8 mouse cellular contexts compared by ENCODE assay signal in genomic region chr3:88686734-88687611, GRCm38 (mm10). TPM values are rescaled to one million over a fixed set of nuclear protein-coding genes. Genes with fewer than 3 reads are reported as not detected.
DNase-seq lines count a peak whose midpoint lies in the region; ATAC-seq and TF ChIP-seq lines count a peak whose summit lies in the region.

No protein-coding gene starts in this region.

- peak overlapping the region; percentile 89 for H3K4me3 ChIP-seq in heart, embryonic 13.5 days
- peak overlapping the region; percentile 93 for H3K4me3 ChIP-seq in G1E (ENCODE audit: low read depth, low read length)
- H3K4me3 ChIP-seq in forebrain, embryonic 15.5 days = peak overlapping the region; percentile 97
- peak overlapping the region; percentile 93 for H3K4me3 ChIP-seq in liver, embryonic 16.5 days (ENCODE audit: low read depth, low read length)

- DNase-seq in heart, adult 9 months (ENCODE audit: low spot score in 2 of 2) = no peak
- DNase-seq in G1E (ENCODE audit: low spot score) = no peak
- no peak for DNase-seq in adipocyte (ENCODE audit: low spot score)
- DNase-seq in urinary bladder, adult 18-20 months (ENCODE audit: low spot score in 2 of 2) = no peak
- no peak for DNase-seq in right cerebral cortex, postnatal 14 days

- TF ChIP-seq CTCF in G1E (IDR thresholded peaks at IDR 0.05; ENCODE audit: low read depth, low read length) = no peak

- peaks cover 48% of the 10 kb centered on the region for H3K36me3 ChIP-seq in heart, embryonic 13.5 days
- H3K36me3 ChIP-seq in G1E (replicated peaks) = peaks cover 49% of the 10 kb centered on the region
- peaks cover 36% of the 10 kb centered on the region for H3K36me3 ChIP-seq in forebrain, embryonic 15.5 days
- peaks cover 25% of the 10 kb centered on the region for H3K36me3 ChIP-seq in liver, embryonic 16.5 days (ENCODE audit: control insufficient read depth, insufficient read depth)

- no peaks in the 10 kb centered on the region for H3K27me3 ChIP-seq in heart, embryonic 13.5 days (replicated peaks)
- no peaks in the 10 kb centered on the region for H3K27me3 ChIP-seq in G1E (ENCODE audit: insufficient read depth, low read length)
- no peaks in the 10 kb centered on the region for H3K27me3 ChIP-seq in forebrain, embryonic 15.5 days
- no peaks in the 10 kb centered on the region for H3K27me3 ChIP-seq in liver, embryonic 16.5 days (ENCODE audit: control insufficient read depth, insufficient read depth, low read depth, low read length)

- H3K27ac ChIP-seq in heart, embryonic 13.5 days (replicated peaks) = peak overlapping the region; percentile 97
- peak overlapping the region; percentile 98 for H3K27ac ChIP-seq in forebrain, embryonic 15.5 days (replicated peaks)
- H3K27ac ChIP-seq in liver, embryonic 16.5 days (ENCODE audit: low read length) = peak overlapping the region; percentile 94

- H3K9me3 ChIP-seq in heart, embryonic 13.5 days = no peaks in the 10 kb centered on the region
- no peaks in the 10 kb centered on the region for H3K9me3 ChIP-seq in G1E (replicated peaks)
- no peaks in the 10 kb centered on the region for H3K9me3 ChIP-seq in forebrain, embryonic 15.5 days
- no peaks in the 10 kb centered on the region for H3K9me3 ChIP-seq in liver, embryonic 16.5 days (replicated peaks; ENCODE audit: control insufficient read depth, low read length)

- ATAC-seq in heart, embryonic 13.5 days (ENCODE audit: extremely low read depth, insufficient number of reproducible peaks, low FRiP score, low TSS enrichment) = no peak
- no peak for ATAC-seq in G1E (ENCODE audit: extremely low read depth, insufficient number of reproducible peaks, low FRiP score, poor library complexity, severe bottlenecking)
- ATAC-seq in forebrain, embryonic 15.5 days (replicated peaks) = no peak
- no peak for ATAC-seq in liver, embryonic 16.5 days (ENCODE audit: low read depth)

- peak overlapping the region; percentile 93 for H3K9ac ChIP-seq in heart, embryonic 13.5 days
- H3K9ac ChIP-seq in forebrain, embryonic 15.5 days (replicated peaks) = peak overlapping the region; percentile 98
- peak overlapping the region; percentile 98 for H3K9ac ChIP-seq in liver, embryonic 16.5 days (ENCODE audit: low read depth, low read length)

- WGBS in heart, embryonic 13.5 days = 24% methylated on average over 13 of the region's 13 CpGs
- 55% methylated on average over 13 of the region's 13 CpGs for WGBS in forebrain, embryonic 15.5 days
- WGBS in liver, embryonic 16.5 days (ENCODE audit: insufficient replicate concordance) = 11% methylated on average over 13 of the region's 13 CpGs

- peaks cover 26% of the 10 kb centered on the region for H3K4me1 ChIP-seq in heart, embryonic 13.5 days
- peaks cover 19% of the 10 kb centered on the region for H3K4me1 ChIP-seq in G1E (ENCODE audit: insufficient read depth, low read depth, low read length)
- peaks cover 24% of the 10 kb centered on the region for H3K4me1 ChIP-seq in forebrain, embryonic 15.5 days
- peaks cover 11% of the 10 kb centered on the region for H3K4me1 ChIP-seq in liver, embryonic 16.5 days (ENCODE audit: control insufficient read depth, low read depth, low read length)

- peak overlapping the region; percentile 94 for H3K4me2 ChIP-seq in heart, embryonic 13.5 days
- peak overlapping the region; percentile 86 for H3K4me2 ChIP-seq in forebrain, embryonic 15.5 days (replicated peaks)
- peak overlapping the region; percentile 71 for H3K4me2 ChIP-seq in liver, embryonic 16.5 days (ENCODE audit: low read depth, low read length)

RNA-seq across cellular contexts. Expression of gene Khdc4, which starts 1.4 kb away (rescaled TPM):
- 54.8 and 61.4 TPM in 2 replicates for polyA plus RNA-seq in heart, embryonic 13.5 days (2015; fragmentation: Nextera tagmentation; extraction: Ambion mirVana)
- total RNA-seq in G1E (2014; fragmentation: Nextera tagmentation) (98.1 and 102 TPM in 2 replicates), G1E (2017) (83.9 and 88.8 TPM in 2 replicates)
- polyA plus RNA-seq in G1E (2012) = 16.7 and 18.5 TPM in 2 replicates
- polyA plus RNA-seq in forebrain, embryonic 15.5 days (2015; fragmentation: Nextera tagmentation; extraction: Ambion mirVana) = 102 and 104 TPM in 2 replicates
- 22.0 and 24.5 TPM in 2 replicates for polyA plus RNA-seq in liver, embryonic 16.5 days (2015; fragmentation: Nextera tagmentation; extraction: Ambion mirVana)

RNA-seq across cellular contexts. Expression of gene Rit1, which starts 29.7 kb away (rescaled TPM):
- 51.7 and 56.8 TPM in 2 replicates for polyA plus RNA-seq in heart, embryonic 13.5 days (2015; fragmentation: Nextera tagmentation; extraction: Ambion mirVana)
- total RNA-seq in G1E (2014; fragmentation: Nextera tagmentation) (29.7 and 30.8 TPM in 2 replicates), G1E (2017) (30.2 and 35.8 TPM in 2 replicates)
- polyA plus RNA-seq in G1E (2012) = 18.2 and 18.3 TPM in 2 replicates
- 51.6 and 53.1 TPM in 2 replicates for polyA plus RNA-seq in forebrain, embryonic 15.5 days (2015; fragmentation: Nextera tagmentation; extraction: Ambion mirVana)
- polyA plus RNA-seq in liver, embryonic 16.5 days (2015; fragmentation: Nextera tagmentation; extraction: Ambion mirVana) = 32.9 and 33.8 TPM in 2 replicates

RNA-seq across cellular contexts. Expression of gene Rxfp4, which starts 34.0 kb away (rescaled TPM):
- polyA plus RNA-seq in heart, embryonic 13.5 days (2015; fragmentation: Nextera tagmentation; extraction: Ambion mirVana) = not detected in 2 replicates
- total RNA-seq in G1E (2014; fragmentation: Nextera tagmentation) (not detected in 2 replicates), G1E (2017) (0.12 TPM in 1 of 2 replicates, not detected in the other)
- polyA plus RNA-seq in G1E (2012) = not detected in 2 replicates
- polyA plus RNA-seq in forebrain, embryonic 15.5 days (2015; fragmentation: Nextera tagmentation; extraction: Ambion mirVana) = not detected in 2 replicates
- not detected in 2 replicates for polyA plus RNA-seq in liver, embryonic 16.5 days (2015; fragmentation: Nextera tagmentation; extraction: Ambion mirVana)
